Mouse (Mus musculus) left cerebral cortex, adult 18-20 months (tissue): Measurements from ENCODE around the gene Dgkz. TPM values are rescaled to one million over a fixed set of nuclear protein-coding genes. Genes with fewer than 3 reads are reported as not detected.

Source experiments
- DNase-seq, 2 experiments: peaks; one replicate each; pipeline ENCODE4 v3.0.0; 2021 to 2022; ENCODE audit warnings: low spot score in 2 of 2, mixed read lengths in 1 of 2
- total RNA-seq, 2 experiments: library from RNA; stranded (reverse); gene quantifications; 2 replicates each; pipeline ENCODE4 v1.2.3; 2021

Dgkz gene
- total RNA-seq, 2 experiments from 2014 or later: 491 to 526 TPM

DNA sequence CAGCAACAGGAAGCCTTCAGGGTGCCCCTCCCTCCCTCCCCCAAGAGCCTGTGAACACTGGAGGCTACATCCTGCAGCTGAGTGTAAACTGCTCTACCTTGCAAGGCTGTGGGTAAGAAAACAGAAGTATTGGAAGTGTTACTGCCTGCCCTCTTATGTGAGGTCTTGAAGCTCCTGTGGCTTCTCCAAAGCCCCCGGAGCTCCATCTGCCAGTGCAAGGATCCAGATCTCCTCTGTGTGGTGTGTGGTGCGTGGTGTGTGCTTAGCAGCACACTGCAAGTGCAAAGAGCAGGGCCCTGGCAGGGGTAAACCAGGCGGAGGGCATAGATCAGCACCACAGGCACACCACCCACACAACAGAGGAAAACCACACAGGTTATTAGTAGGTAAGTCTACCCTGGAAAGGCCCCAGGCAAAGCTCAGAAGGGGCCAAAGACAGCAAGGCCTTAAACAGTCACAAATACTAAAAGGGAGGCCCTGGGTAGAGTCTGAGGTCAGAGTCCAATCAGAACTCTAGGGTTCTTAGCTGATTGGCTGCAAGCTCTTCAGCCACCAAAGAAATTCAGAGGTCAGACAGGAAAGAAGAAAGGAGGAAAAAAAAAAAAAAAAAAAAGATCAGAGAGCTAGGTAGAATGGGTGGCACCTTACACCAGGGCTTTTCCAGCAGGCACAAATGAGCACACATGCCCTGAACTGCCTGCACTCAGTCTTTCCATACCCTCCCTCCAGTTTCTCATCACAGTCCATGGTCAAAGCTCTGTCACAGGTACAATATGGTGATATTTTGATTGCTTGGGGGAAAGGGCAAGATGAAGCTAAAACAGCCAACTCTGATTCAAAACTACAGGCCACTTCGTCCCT, 13.5 kb downstream of the Dgkz start:
- no peak for DNase-seq

DNA sequence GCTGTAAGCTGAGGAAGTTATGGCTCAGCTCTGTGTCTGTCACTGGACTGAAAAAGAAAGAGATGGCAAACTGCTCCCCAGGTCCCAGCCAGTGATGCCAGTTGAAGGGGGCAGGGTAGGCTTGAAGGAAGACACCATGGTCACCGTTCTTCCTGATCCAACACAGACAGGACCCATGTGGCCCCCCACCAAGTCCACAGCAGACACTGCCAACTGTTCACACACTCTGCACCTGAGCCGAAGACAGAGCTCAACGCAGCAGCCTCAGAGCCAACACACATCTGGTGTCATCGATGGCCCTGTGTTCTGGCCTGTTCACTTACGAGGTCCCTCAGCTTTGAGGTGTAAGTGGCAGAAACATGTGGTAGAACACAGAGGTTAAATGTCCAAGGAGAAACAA, 15.2 kb downstream of the Dgkz start:
- no peak for DNase-seq

DNA sequence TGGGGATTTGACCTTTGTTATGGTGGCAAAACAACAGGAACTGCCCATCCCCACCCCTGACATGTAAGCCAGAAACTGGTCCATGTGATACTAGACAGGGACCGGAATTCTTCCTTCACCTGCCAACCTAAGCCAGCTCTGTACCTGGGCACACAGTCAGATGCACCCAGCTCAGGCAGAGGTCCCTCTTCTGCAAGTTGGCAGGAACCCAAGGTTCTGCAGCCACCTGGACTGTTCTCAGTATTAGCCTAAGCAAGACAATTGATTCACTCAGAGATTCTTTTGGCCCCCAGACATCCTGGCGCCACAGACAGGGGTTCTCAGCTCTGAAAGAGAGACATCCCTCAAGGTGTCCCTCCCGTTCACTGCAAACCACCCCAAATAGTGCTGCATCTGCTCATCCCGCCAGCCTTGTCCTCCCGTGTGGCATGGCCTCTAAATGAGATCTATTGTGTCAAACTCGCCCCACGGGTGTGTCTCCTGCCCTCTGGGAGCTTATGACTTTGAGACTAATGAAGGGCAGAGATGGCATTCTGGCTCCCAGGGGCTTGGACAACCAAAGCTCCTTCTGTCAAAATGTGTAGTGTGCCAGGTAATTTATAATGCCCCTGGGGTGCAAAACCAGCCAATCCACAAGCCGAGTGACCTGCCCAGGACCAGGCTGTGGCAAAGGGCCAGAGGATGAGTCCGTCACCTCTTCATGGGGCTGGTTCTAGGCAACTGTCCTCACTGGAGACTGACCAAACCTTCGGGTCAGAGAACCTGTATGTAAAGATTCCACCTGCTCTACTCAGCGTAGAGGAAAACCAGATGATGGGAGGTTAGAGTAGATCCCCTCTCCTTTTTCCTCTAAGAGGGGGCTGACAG, 15.9 kb downstream of the Dgkz start:
- no peak for DNase-seq

DNA sequence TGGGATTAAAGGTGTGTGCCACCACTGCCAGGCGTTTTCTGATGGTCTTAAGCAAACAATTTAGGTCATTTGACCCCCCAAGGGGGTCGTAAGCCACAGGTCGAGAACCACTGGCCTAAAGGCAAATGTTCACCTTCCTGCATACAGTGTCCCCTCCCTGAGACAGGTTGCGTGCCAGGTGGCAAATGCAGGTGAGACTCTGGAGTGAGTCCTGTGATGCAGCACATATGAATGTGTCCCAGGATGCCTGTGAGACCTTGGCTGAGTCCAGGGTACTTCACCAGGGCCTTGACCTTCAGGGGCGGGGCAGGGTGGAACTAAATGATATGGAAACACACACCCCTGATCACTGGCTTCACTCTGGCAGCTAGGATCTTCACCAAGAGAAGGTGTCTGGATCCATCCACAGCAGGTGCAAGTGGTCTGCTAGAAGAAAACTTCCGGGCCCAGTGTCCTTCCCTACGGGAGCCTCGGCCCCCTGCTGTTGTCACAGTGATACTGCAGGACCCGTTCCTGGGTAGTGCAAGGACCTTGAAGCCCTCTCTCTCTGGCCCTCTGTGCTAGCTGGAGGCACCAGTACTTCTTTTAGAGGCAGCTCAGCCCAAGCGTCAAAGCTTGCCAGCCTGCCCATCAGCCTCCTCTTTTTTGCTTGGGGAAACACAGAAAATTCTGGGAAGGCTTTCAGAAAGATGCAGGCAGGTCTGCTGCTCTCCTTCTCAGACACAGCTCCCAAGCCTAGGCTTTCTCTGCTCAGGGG, 16.8 kb downstream of the Dgkz start:
- peak in 1 of 2 experiments; percentile 58 for DNase-seq

DNA sequence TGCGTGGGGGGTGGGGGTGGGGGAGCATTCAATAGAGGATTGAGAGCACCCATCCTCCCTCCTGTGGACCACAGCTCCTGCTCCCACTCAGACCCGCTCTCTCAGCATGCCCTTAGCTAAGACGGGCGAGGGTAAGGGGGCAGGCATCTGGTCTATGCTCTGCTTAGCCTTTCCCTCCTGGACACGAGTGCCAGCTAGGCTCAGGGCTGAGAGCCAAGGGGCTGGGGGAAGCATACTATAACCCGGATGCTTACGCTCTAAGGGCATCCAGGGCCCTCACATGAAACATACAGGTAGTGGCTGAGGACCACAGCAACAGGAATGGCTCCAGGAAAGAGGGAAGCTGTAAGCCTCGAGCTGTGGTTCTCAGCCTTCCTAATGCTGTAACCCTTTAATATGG, 17.6 kb downstream of the Dgkz start:
- DNase-seq: no peak

DNA sequence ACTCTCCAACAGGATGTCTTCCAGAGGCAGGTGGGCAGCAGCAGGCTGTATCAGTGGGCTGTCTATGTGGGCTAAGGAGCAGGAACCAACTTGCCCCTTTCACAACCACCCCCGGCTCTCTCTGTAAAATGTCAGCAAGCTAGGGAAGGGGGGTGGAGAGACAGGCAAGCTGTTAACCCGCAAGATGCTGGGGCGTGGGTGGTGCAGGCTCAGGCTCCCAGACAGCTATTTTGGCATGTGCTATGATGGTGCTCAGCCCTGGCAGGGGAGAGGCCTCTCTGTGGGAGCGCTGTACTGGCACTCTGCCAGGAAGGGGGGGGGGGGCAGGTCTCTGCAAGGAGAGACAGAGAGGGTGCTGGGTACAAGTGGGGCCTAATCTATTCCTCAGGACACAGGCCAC, 18.6 kb downstream of the Dgkz start:
- DNase-seq: peak; percentile 82 to 90

DNA sequence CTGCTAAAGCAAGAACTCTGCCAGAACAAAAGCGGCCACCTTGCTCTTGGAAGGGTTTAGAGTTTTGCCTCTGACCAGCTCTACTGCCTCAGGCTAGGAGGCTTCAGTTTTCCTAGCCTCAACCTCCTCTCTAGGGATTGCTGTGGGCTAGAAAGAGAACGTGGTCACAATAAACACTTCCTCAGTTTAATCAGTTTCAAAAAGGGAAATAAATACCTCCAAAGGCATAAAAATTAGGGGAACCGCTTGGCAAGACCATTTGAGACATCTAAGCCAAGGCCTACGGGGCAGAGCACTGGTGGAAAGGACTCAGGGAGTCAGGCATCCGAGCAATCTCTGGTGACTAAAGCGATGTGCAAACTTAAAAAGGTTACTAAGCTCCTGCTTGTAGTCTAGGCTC, 19.8 kb downstream of the Dgkz start:
- DNase-seq: no peak

DNA sequence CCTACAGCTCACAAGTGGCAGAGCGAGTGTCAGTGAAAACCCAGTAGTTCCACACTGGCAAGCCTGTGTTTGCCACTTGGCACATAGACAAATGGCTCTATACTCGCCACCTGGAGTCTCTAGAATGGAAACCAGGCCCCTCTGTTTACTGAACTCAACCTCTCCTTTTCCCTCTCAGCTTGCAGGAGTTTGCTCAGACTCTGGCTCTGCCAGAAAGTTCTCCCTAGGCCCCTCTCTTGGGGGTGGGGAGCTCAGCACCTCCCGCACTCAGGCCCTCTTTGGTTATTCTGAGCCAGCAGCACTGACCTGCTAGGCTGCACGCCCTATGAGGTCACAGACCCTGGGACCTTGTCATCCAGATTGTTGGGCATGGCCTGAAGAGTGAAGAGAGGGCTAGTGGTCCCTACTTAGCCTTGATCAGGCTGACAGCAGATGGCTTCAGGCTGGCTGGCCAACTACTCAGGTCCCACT, 20.5 kb downstream of the Dgkz start:
- DNase-seq: no peak

DNA sequence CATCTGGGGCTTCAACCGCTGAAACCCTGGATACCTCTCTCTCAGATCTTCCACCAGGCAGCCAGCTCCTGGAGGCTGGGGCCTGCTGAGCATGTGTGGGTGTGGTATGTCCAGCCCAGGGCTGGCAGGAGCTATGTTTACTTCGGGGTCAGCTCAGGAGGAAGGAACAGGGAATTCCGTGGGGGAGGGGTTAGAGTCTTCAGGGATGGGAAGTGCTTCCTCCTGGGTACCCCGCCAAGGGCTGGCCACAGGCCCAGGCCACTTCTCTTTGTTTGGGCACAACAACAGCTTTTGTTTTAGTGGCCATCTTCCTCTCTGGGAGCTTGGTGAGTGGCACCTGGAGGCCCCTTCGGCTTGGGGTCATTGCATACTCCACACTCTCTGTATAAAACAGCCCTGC, 21.8 kb downstream of the Dgkz start:
- no peak for DNase-seq

DNA sequence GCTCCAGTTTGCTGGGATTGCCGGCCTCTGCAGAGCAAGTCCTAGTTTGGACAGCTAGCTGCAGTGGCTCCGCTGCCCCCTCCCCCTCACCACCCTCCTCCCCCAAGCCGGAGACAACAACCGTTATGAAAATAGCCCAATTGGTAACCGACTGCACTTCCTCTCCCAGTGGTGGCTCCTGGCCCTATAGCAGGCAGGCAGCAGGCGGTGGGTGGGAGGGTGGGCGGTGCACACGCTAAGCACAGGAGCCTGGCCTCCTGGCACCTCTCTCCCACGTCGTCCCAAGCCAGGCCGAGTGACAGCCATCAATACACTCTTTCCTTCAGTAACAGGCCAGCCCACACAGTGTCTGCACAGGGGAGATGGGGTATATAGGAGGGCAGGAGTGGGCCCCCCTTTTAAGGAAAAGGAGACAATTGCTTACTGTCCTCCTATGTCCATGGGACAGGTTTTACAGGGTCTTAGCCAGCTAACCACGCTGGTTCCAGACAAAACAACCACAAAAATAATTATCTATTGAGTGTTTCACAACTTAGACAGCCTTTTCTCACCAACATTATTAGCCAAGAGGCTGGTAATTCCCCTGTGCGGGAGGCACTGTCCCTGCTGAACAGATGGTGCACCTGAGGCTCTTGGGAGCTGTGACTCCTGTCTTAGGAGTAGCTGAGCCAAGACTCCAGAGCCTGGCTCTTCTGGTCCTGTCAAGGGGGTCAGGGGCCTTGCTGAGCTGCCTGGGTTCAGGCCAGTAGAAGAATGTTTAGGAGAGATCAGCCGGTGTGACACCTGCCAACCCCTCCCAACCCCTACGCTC, 25.2 kb downstream of the Dgkz start:
- DNase-seq: peak in 1 of 2 experiments; percentile 36

DNA sequence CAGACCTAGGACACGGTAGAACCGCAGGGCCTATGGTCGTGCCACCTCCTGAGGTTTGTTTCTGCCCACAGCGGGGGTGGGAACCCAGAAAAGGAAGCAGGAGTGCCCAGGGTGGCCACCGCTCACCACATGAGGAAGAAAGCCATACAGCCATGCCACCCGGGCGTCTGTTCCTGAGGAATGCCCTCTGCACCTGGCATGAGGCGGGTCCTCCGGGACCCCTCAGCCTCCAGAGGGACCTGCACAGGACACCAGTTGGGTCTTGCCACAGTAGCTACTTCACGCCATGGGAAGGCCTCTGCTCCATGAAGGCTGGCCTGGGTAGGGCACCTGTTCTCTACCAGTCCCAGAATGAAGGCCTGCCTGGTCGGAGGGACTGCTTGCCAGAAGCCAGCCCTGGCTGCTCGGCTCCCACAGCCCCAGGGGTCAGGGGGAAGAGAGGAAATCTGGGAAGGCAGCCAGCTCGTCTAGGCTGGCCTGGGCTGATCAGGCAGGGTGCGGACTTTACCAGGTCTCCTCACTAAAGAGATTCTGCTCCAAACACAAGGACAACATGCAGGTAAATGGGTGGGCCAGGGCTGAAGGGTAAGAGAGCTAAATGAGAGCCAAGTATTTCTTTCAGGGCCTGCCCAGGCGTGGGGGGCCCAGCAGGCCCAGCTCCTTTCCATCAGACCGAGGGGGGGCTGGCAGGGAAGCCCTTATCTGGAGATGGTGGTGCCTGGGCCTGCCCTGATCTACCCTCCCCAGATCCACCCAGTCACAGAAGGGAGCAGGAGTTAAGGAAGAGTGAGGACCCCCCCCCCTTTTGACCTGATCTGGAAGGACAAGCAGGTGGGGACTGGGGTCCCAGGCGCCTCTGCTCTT, 26.0 kb downstream of the Dgkz start:
- DNase-seq: no peak

DNA sequence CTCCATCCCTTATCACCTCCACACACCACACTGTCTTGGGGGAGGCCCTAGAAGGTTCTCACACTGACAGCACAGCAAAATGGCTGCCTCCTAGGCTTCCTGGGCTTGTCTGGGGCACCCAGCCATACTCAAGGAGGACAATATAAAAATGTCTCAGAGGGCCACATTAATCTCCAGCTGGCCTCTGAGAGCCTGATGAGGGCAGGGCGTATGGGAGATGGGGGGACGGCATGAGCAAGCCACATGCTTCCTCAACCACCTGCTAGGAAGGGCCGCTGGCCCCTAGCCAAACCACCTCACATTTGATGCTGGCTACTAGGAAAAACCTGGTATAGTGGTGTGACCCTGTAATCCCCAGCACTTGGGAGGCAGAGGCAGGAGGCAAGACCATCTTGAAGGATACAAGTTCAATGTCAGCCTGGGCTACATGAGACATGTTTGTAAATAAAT, 26.8 kb downstream of the Dgkz start:
- DNase-seq: no peak

DNA sequence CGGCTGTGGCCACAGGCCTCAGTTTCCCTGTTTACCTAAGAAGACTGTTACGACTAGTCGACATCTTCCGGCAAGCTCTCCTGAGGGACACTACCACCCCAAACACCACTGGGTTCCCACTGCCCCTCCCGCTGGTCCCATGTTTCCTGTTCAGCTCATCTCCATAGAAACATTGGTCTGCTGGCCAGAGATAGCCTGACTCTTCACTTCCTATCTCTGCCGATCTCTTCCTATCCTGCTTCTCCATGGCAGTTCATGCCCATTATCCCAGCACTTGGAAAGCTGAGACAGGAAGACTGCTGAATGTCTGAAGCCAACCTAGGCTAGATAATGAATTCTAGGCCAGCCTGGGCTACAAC, 27.5 kb downstream of the Dgkz start:
- DNase-seq: no peak

DNA sequence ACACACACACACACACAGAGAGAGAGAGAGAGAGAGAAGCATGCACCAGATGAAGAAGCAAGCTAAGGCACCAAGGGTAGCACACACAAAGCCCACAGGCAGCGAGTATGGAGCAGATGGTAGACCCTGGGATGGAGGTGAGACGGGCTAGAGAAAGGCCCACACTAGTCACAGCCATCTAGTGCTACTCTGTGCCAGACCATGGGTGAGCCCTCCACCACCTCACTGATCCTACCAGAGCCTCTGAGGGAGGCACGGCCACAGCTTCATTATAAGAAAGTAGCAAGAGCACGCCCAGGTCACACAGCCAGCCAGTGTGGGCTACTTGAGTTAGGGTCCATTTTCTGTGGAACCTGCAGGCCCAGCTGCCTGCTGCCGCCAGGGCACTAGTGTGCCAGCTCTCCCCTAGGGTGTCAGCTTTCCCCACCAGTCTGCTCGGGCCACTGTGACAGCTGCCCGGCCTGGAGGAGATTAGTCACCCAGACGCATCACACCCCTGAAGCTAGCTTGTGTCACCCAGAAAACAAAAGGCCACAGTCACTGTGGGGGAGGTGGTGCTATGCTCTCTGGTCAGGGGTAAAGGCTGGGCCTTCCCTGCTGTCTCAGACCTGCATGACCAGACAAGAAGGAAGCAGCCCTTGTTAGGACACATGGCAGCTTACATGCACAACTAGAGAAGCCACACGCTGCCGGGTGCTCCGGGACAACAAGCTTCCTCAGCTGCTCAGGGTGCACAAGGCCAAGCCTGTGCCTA, 28.1 kb downstream of the Dgkz start:
- peak in 1 of 2 experiments; percentile 40 for DNase-seq

DNA sequence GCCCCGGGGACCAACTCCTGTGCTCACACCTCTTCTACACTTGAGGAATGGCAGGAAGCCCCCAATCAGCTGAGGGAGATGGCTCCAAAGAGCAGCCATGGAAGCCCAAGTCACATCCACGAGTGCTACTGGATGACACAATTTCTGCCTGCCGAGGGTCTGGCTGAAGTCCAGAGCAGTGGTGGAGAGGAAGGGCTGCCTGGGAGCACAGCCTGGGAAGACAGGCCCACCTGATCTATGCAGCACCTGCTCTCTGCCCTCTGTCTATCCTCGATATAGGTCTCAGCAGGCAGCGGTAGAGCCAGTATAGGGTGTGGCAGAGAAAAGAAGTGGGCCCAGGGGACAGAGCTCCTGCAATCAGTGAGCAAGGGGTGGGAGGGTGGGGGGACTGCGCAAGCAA, 28.8 kb downstream of the Dgkz start:
- peak in 1 of 2 experiments; percentile 44 for DNase-seq

DNA sequence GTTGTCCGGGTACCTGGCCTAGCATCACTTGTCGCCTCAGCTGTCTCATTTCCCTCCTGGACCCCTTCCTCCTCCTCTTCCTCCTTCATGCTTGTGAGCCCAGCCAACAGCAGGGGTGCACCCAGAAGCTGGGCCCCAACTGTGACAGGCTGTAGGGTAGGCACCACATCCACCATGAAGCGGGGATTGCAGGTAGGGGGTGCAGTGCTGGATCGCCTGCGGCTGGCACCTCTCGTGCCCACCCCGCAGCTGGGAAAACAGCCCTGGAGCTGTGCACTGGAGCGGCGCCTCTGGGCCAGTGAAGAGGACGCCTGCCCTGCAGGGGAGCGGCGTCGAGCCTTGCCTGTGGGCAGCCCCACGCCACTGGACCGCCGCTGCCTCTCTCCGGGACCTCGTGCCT, 30.2 kb downstream of the Dgkz start, which contains the start of gene Gm9821:
TSS of gene Gm9821 (plus strand) at position 221 of the 400 bp plus-strand sequence.
- DNase-seq: no peak

DNA sequence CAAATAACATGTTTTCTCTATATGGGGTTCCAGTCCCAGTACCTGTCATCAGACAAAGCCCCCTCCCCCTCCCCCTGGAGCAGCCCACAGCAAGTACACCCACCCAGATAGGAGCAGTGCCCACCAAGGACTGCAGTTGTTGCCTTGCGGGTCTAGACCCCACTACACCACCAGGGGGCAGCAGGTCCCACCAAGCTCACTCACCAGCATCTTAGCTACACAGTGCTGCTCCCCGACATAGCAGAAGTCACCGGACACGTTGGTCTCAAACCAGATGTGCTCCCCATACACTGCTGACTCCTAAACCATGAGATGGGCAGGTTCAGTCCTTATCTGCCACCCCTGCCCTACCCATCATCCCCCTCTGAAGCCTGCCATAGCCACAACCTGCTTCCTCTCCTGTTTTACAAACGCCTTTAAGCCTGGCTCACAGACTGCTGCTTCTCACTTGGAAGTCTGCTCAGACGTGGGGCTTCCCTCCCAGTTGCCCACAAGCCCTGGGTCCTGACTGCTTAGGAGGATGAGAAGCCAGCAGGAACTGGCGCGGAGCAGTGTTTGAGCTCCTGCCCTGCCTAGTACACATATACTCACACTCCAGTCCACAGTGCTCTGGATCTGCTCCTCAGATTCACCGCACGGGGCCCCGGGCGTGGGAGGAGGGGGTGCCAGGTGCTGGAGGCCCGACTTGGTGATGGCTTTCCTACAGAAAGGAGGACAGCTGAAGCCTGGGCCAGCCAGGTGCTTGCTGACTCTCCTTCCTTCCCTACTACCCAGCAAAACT, 31.3 kb downstream of the Dgkz start:
- DNase-seq: peak; percentile 81 to 83

DNA sequence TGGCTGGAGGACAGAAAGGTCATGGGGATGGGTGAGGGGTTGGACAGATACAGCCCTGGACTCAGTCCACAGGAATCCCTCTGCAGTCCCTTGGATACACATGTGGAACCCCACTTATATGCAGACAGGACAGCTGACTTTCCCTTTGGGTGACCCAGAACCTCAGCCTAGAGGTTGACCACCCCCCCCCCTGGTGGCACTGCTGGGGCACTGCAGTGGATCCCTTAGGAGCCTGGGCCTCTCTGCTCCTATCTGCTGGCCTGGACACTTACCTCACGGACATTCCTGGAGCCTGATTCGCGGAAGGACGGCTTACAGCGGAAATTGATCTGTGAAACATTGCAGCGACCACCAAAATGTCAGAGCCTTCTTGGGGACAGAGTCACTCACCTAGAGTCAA, 33.3 kb downstream of the Dgkz start:
- DNase-seq: no peak
